Comparison of ENCODE assay signal across 8 mouse cellular contexts in the genomic region with DNA sequence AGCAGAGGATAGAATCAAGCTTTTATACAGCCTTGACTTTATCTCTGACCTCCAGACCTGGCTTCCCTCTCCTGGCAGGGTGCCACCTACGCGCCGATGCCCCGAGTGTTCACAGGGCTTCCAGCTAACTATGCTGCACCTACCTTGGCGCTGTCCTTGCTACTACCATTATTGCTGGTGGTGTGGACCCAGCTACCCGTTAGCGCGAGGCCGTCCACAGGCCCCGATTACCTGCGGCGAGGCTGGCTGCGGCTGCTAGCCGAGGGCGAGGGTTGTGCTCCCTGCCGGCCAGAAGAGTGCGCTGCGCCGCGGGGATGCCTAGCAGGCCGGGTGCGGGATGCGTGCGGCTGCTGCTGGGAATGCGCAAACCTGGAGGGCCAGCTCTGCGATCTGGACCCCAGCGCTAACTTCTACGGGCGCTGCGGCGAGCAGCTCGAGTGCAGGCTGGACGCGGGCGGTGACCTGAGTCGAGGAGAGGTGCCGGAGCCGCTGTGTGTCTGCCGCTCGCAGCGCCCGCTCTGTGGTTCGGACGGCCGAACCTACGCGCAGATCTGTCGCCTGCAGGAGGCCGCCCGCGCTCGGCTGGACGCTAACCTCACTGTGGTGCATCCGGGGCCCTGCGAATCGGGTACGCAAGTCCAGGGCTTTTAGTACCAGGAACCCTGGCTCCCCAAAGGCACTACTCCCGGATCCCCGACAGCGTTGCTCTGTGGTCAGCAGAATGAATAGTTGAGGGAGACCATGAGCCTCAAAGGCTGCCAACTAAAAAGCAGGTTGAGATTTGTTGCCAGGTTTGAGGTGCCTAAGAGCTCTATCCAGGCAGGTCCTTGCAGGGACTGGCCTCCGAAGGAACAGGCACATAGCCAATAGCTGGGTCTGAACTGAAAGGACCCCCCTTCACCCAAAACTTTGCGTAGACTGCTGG. TPM values are rescaled to one million over a fixed set of nuclear protein-coding genes. Genes with fewer than 3 reads are reported as not detected.
A peak's percentile ranks its signal among the peaks of the same experiment; 100 is the strongest.
DNase-seq lines count a peak whose midpoint lies in the region; ATAC-seq and TF ChIP-seq lines count a peak whose summit lies in the region.

No protein-coding gene starts in this region.

- DNase-seq in frontal cortex, postnatal 14 days (ENCODE audit: low spot score in 2 of 2), result no peak
- peak; percentile 78 to 84 for DNase-seq in cerebellum, adult 2 months
- DNase-seq in induced T-regulatory cell, adult 2 months (ENCODE audit: low read depth), result peak; percentile 71
- DNase-seq in naive thymus-derived CD4-positive, alpha-beta T cell, adult 2 months (ENCODE audit: low read depth), result peak; percentile 68
- peak; percentile 59 for DNase-seq in thymus, postnatal 14 days

- 0 out of 2 replicates have a peak, but pooled peaks have one; percentile 17 for TF ChIP-seq POLR2A in cerebellum, adult 2 months (IDR thresholded peaks at IDR 0.05; ENCODE audit: borderline replicate concordance, insufficient read depth, low read length)

- H3K4me1 ChIP-seq in cerebellum, adult 2 months (ENCODE audit: control insufficient read depth, insufficient read depth, low read length), result peaks cover 12% of the 10 kb centered on the region; the same call in 1 of the 2 replicates
- peaks cover 43% of the 10 kb centered on the region for H3K4me1 ChIP-seq in forebrain, embryonic 16.5 days (replicated peaks; ENCODE audit: control insufficient read depth, insufficient read depth, low read length)
- peaks cover 55% of the 10 kb centered on the region for H3K4me1 ChIP-seq in liver, embryonic 12.5 days

- peak overlapping the region; percentile 58 for H3K27ac ChIP-seq in cerebellum, adult 2 months (ENCODE audit: insufficient read depth, low read length)
- H3K27ac ChIP-seq in forebrain, embryonic 16.5 days (ENCODE audit: low read length), result no peak overlapping the region
- H3K27ac ChIP-seq in liver, embryonic 12.5 days, result no peak overlapping the region

- ATAC-seq in frontal cortex, adult (ENCODE audit: low TSS enrichment), result 0 out of 2 replicates have a peak, but pooled peaks have one; percentile 12
- ATAC-seq in forebrain, embryonic 16.5 days, result no peak
- 0 out of 2 replicates have a peak, but pooled peaks have one; percentile 14 for ATAC-seq in liver, embryonic 12.5 days

- 2% methylated on average over 62 of the region's 62 CpGs for WGBS in cerebellum, adult 2 months
- 1% methylated on average over 62 of the region's 62 CpGs for WGBS in forebrain, embryonic 16.5 days
- WGBS in liver, embryonic 12.5 days (ENCODE audit: insufficient replicate concordance), result 1% methylated on average over 62 of the region's 62 CpGs

- H3K36me3 ChIP-seq in forebrain, embryonic 16.5 days (ENCODE audit: control insufficient read depth, insufficient read depth), result no peaks in the 10 kb centered on the region
- H3K36me3 ChIP-seq in liver, embryonic 12.5 days, result no peaks in the 10 kb centered on the region

- TF ChIP-seq CTCF in cerebellum, adult 2 months (IDR thresholded peaks at IDR 0.05; ENCODE audit: borderline replicate concordance, insufficient read depth, low read depth, low read length), result peak; percentile 18; the same call in 1 of the 2 replicates

- no peaks in the 10 kb centered on the region for H3K9me3 ChIP-seq in forebrain, embryonic 16.5 days (ENCODE audit: control insufficient read depth, low read length)
- H3K9me3 ChIP-seq in liver, embryonic 12.5 days (replicated peaks), result no peaks in the 10 kb centered on the region

- peak overlapping the region; percentile 45 for H3K9ac ChIP-seq in forebrain, embryonic 16.5 days (replicated peaks; ENCODE audit: low read depth, low read length)
- peak overlapping the region; percentile 6; the same call in 1 of the 2 replicates for H3K9ac ChIP-seq in liver, embryonic 12.5 days

- peak overlapping the region; percentile 65 for H3K4me2 ChIP-seq in forebrain, embryonic 16.5 days (ENCODE audit: low read length)
- H3K4me2 ChIP-seq in liver, embryonic 12.5 days, result peak overlapping the region; percentile 95

- H3K27me3 ChIP-seq in cerebellum, adult 2 months (ENCODE audit: control insufficient read depth, insufficient read depth, low read length), result no peaks in the 10 kb centered on the region
- peaks cover 54% of the 10 kb centered on the region for H3K27me3 ChIP-seq in forebrain, embryonic 16.5 days (replicated peaks; ENCODE audit: control insufficient read depth, insufficient read depth, low read length)
- H3K27me3 ChIP-seq in liver, embryonic 12.5 days (replicated peaks), result peaks cover 68% of the 10 kb centered on the region

- peak overlapping the region; percentile 47 for H3K4me3 ChIP-seq in cerebellum, adult 2 months (replicated peaks; ENCODE audit: insufficient read depth, low read depth, low read length)
- peak overlapping the region; percentile 43 for H3K4me3 ChIP-seq in forebrain, embryonic 16.5 days (replicated peaks; ENCODE audit: low read length)
- peak overlapping the region; percentile 71 for H3K4me3 ChIP-seq in liver, embryonic 12.5 days

RNA-seq across cellular contexts. Expression of a gene that starts 1.8 kb away (rescaled TPM):
- 13.4 and 15.0 TPM in 2 replicates for polyA plus RNA-seq in cerebellum, adult 2 months (2012; rRNA removed)
- 0.80 and 3.4 TPM in 2 replicates for polyA plus RNA-seq in forebrain, embryonic 16.5 days (2015; fragmentation: Nextera tagmentation; extraction: Ambion mirVana)
- polyA plus RNA-seq in liver, embryonic 12.5 days (2016; fragmentation: Nextera tagmentation; extraction: Ambion mirVana), result 0.18 and 0.35 TPM in 2 replicates

RNA-seq across cellular contexts. Expression of a gene that starts 29.5 kb away (rescaled TPM):
- polyA plus RNA-seq in cerebellum, adult 2 months (2012; rRNA removed), result 90.5 and 91.6 TPM in 2 replicates
- polyA plus RNA-seq in forebrain, embryonic 16.5 days (2015; fragmentation: Nextera tagmentation; extraction: Ambion mirVana), result 69.5 and 80.3 TPM in 2 replicates
- polyA plus RNA-seq in liver, embryonic 12.5 days (2016; fragmentation: Nextera tagmentation; extraction: Ambion mirVana), result 4.1 TPM in 2 replicates

RNA-seq across cellular contexts. Expression of a gene that starts 31.3 kb away (rescaled TPM):
- polyA plus RNA-seq in cerebellum, adult 2 months (2012; rRNA removed), result 7.6 and 9.1 TPM in 2 replicates
- 1.9 and 2.7 TPM in 2 replicates for polyA plus RNA-seq in forebrain, embryonic 16.5 days (2015; fragmentation: Nextera tagmentation; extraction: Ambion mirVana)
- polyA plus RNA-seq in liver, embryonic 12.5 days (2016; fragmentation: Nextera tagmentation; extraction: Ambion mirVana), result not detected in 2 replicates

Comparison
In these comparisons a context has a peak if more than half of its experiments do, and no peak if none do; other contexts are left out.
1. DNase-seq: peak in cerebellum, adult 2 months (2 of 2), induced T-regulatory cell, adult 2 months (single experiment), naive thymus-derived CD4-positive, alpha-beta T cell, adult 2 months (single experiment) and thymus, postnatal 14 days (single experiment); none in frontal cortex, postnatal 14 days (0 of 2).
2. RNA of a gene that starts 29.5 kb away (polyA plus RNA-seq): 90.5 to 91.6 TPM in cerebellum, adult 2 months and 69.5 to 80.3 TPM in forebrain, embryonic 16.5 days; 4.1 TPM in liver, embryonic 12.5 days; every median in the first group is over 10 times any median in the second.
3. Peak in every context shown above with its lines, with median percentiles within 50 percentile points of each other: H3K4me3 ChIP-seq.